Mouse (Mus musculus) bone marrow macrophage, adult 2 months (primary cell): ENCODE results near the gene Ngfr.

Experiments
- CTCF ChIP-seq: IDR thresholded peaks from 2 replicates; pipeline ENCODE4 v1.5.1; 2012; ENCODE audit warnings: low read depth, mild to moderate bottlenecking, low read length, moderate library complexity
- POLR2A ChIP-seq: IDR thresholded peaks from 2 replicates; pipeline ENCODE4 v1.6.1; 2012; ENCODE audit warnings: mild to moderate bottlenecking, low read depth, low read length, borderline replicate concordance

- no peak for TF ChIP-seq POLR2A
- TF ChIP-seq CTCF: no peak
Measured at GRCm38 (mm10) chr11:95595438-95596149, 8.1 kb upstream of the Ngfr start.
